Mouse (Mus musculus): ENCODE results near the gene Arhgef40. TPM values are rescaled to one million over a fixed set of nuclear protein-coding genes. Genes with fewer than 3 reads are reported as not detected.
A peak's percentile ranks its signal among the peaks of the same experiment; 100 is the strongest.

Arhgef40 gene
- polyA plus RNA-seq, 1 experiment from 2014 or later = 36.4 TPM

- WGBS = 81% methylated on average over 4 of the region's 4 CpGs
- H3K4me1 ChIP-seq (replicated peaks; ENCODE audit: control insufficient read depth, insufficient read depth) = no peaks in the 10 kb centered on the region
- H3K36me3 ChIP-seq (ENCODE audit: control insufficient read depth, insufficient read depth, low read length) = peaks cover 32% of the 10 kb centered on the region
- DNase-seq (ENCODE audit: low spot score) = no peak
- no peak overlapping the region for H3K27ac ChIP-seq (replicated peaks)
- no peak overlapping the region for H3K4me2 ChIP-seq (replicated peaks; ENCODE audit: low read depth)
- H3K27me3 ChIP-seq (ENCODE audit: control insufficient read depth, insufficient read depth, low read length) = no peaks in the 10 kb centered on the region
- no peaks in the 10 kb centered on the region for H3K9me3 ChIP-seq (ENCODE audit: control insufficient read depth, low read length)
- no peak for ATAC-seq (ENCODE audit: low FRiP score, low TSS enrichment)
- H3K4me3 ChIP-seq (ENCODE audit: low read depth, low read length) = no peak overlapping the region
- H3K9ac ChIP-seq (ENCODE audit: low read length) = no peak overlapping the region
- TF ChIP-seq EP300 (optimal IDR thresholded peaks at IDR 0.05) (no peak), CTCF (IDR thresholded peaks at IDR 0.05; ENCODE audit: low read depth) (no peak)
Measured at GRCm38 (mm10) chr14:51994453-51994852, 9.9 kb downstream of the Arhgef40 start.

GRCm38 (mm10) chr14:51995219-51995871, 10.8 kb downstream of the Arhgef40 start:
- Histone ChIP-seq H3K27ac (replicated peaks) (no peak overlapping the region), H3K4me2 (replicated peaks; ENCODE audit: low read depth) (no peak overlapping the region), H3K4me3 (ENCODE audit: low read depth, low read length) (no peak overlapping the region), H3K27me3 (ENCODE audit: control insufficient read depth, insufficient read depth, low read length) (no peaks in the 10 kb centered on the region), H3K9me3 (ENCODE audit: control insufficient read depth, low read length) (no peaks in the 10 kb centered on the region), H3K9ac (ENCODE audit: low read length) (no peak overlapping the region), H3K36me3 (ENCODE audit: control insufficient read depth, insufficient read depth, low read length) (peaks cover 37% of the 10 kb centered on the region), H3K4me1 (replicated peaks; ENCODE audit: control insufficient read depth, insufficient read depth) (no peaks in the 10 kb centered on the region)
- WGBS = 43% methylated on average over 12 of the region's 12 CpGs
- DNase-seq (ENCODE audit: low spot score) (peak; percentile 12), ATAC-seq (ENCODE audit: low FRiP score, low TSS enrichment) (no peak; the same call in 1 of the 2 replicates)
- no peak for TF ChIP-seq CTCF (IDR thresholded peaks at IDR 0.05; ENCODE audit: low read depth)
- TF ChIP-seq EP300 (optimal IDR thresholded peaks at IDR 0.05) = no peak

- Histone ChIP-seq H3K4me3 (ENCODE audit: low read depth, low read length) (no peak overlapping the region), H3K9ac (ENCODE audit: low read length) (no peak overlapping the region), H3K9me3 (ENCODE audit: control insufficient read depth, low read length) (no peaks in the 10 kb centered on the region), H3K27ac (replicated peaks) (no peak overlapping the region), H3K4me2 (replicated peaks; ENCODE audit: low read depth) (no peak overlapping the region), H3K27me3 (ENCODE audit: control insufficient read depth, insufficient read depth, low read length) (no peaks in the 10 kb centered on the region), H3K36me3 (ENCODE audit: control insufficient read depth, insufficient read depth, low read length) (peaks cover 32% of the 10 kb centered on the region), H3K4me1 (replicated peaks; ENCODE audit: control insufficient read depth, insufficient read depth) (no peaks in the 10 kb centered on the region)
- ATAC-seq (ENCODE audit: low FRiP score, low TSS enrichment) (no peak), DNase-seq (ENCODE audit: low spot score) (no peak)
- WGBS = 74% methylated on average over 13 of the region's 13 CpGs
- TF ChIP-seq EP300 (optimal IDR thresholded peaks at IDR 0.05) = no peak
- TF ChIP-seq CTCF (IDR thresholded peaks at IDR 0.05; ENCODE audit: low read depth) = peak; percentile 65
Measured at GRCm38 (mm10) chr14:51996231-51996841, 11.8 kb downstream of the Arhgef40 start.

- H3K4me3 ChIP-seq (ENCODE audit: low read depth, low read length) = no peak overlapping the region
- no peaks in the 10 kb centered on the region for H3K9me3 ChIP-seq (ENCODE audit: control insufficient read depth, low read length)
- H3K27me3 ChIP-seq (ENCODE audit: control insufficient read depth, insufficient read depth, low read length) = no peaks in the 10 kb centered on the region
- H3K27ac ChIP-seq (replicated peaks) = no peak overlapping the region
- no peak for DNase-seq (ENCODE audit: low spot score)
- ATAC-seq (ENCODE audit: low FRiP score, low TSS enrichment) = 0 out of 2 replicates have a peak, but pooled peaks have one; percentile 18
- TF ChIP-seq CTCF (IDR thresholded peaks at IDR 0.05; ENCODE audit: low read depth) (no peak), EP300 (optimal IDR thresholded peaks at IDR 0.05) (no peak)
- H3K4me1 ChIP-seq (replicated peaks; ENCODE audit: control insufficient read depth, insufficient read depth) = no peaks in the 10 kb centered on the region
- 54% methylated on average over 17 of the region's 17 CpGs for WGBS
- H3K9ac ChIP-seq (ENCODE audit: low read length) = no peak overlapping the region
- peaks cover 32% of the 10 kb centered on the region for H3K36me3 ChIP-seq (ENCODE audit: control insufficient read depth, insufficient read depth, low read length)
- no peak overlapping the region for H3K4me2 ChIP-seq (replicated peaks; ENCODE audit: low read depth)
Measured at GRCm38 (mm10) chr14:51996866-51997265, 12.3 kb downstream of the Arhgef40 start.

- H3K9me3 ChIP-seq (ENCODE audit: control insufficient read depth, low read length) = no peaks in the 10 kb centered on the region
- no peak overlapping the region for H3K4me3 ChIP-seq (ENCODE audit: low read depth, low read length)
- no peak for TF ChIP-seq CTCF (IDR thresholded peaks at IDR 0.05; ENCODE audit: low read depth)
- no peak for TF ChIP-seq EP300 (optimal IDR thresholded peaks at IDR 0.05)
- H3K27ac ChIP-seq (replicated peaks) = no peak overlapping the region
- ATAC-seq (ENCODE audit: low FRiP score, low TSS enrichment) (no peak), DNase-seq (ENCODE audit: low spot score) (no peak)
- peaks cover 32% of the 10 kb centered on the region for H3K36me3 ChIP-seq (ENCODE audit: control insufficient read depth, insufficient read depth, low read length)
- H3K4me1 ChIP-seq (replicated peaks; ENCODE audit: control insufficient read depth, insufficient read depth) = no peaks in the 10 kb centered on the region
- H3K9ac ChIP-seq (ENCODE audit: low read length) = no peak overlapping the region
- H3K4me2 ChIP-seq (replicated peaks; ENCODE audit: low read depth) = no peak overlapping the region
- whole genome bisulfite sequencing = 85% methylated on average over 14 of the region's 14 CpGs
- no peaks in the 10 kb centered on the region for H3K27me3 ChIP-seq (ENCODE audit: control insufficient read depth, insufficient read depth, low read length)
Measured at GRCm38 (mm10) chr14:51997483-51997882, 13.0 kb downstream of the Arhgef40 start.

- Histone ChIP-seq H3K9me3 (ENCODE audit: control insufficient read depth, low read length) (no peaks in the 10 kb centered on the region), H3K4me1 (replicated peaks; ENCODE audit: control insufficient read depth, insufficient read depth) (no peaks in the 10 kb centered on the region), H3K4me3 (ENCODE audit: low read depth, low read length) (no peak overlapping the region), H3K27ac (replicated peaks) (no peak overlapping the region), H3K27me3 (ENCODE audit: control insufficient read depth, insufficient read depth, low read length) (no peaks in the 10 kb centered on the region), H3K36me3 (ENCODE audit: control insufficient read depth, insufficient read depth, low read length) (peaks cover 18% of the 10 kb centered on the region), H3K9ac (ENCODE audit: low read length) (no peak overlapping the region), H3K4me2 (replicated peaks; ENCODE audit: low read depth) (no peak overlapping the region)
- TF ChIP-seq EP300 (optimal IDR thresholded peaks at IDR 0.05) = no peak
- no peak for TF ChIP-seq CTCF (IDR thresholded peaks at IDR 0.05; ENCODE audit: low read depth)
- 54% methylated on average over 16 of the region's 16 CpGs for WGBS
- DNase-seq (ENCODE audit: low spot score) (no peak), ATAC-seq (ENCODE audit: low FRiP score, low TSS enrichment) (no peak)
Measured at GRCm38 (mm10) chr14:52003981-52004495, 19.5 kb downstream of the Arhgef40 start.

Data from stomach, postnatal 0 days (tissue).